Mouse (Mus musculus) CH12.LX (cell line): Measurements from ENCODE around the gene Mamdc2. TPM values are rescaled to one million over a fixed set of nuclear protein-coding genes. Genes with fewer than 3 reads are reported as not detected.

Source experiments
- DNase-seq: peaks from one replicate; pipeline ENCODE4 v3.0.0-alpha.2; 2013; ENCODE audit errors: extremely low read depth
- H3K27ac ChIP-seq: 2 replicates; pipeline ENCODE4 v1.5.1; 2012; ENCODE audit warnings: low read depth, mild to moderate bottlenecking, control low read depth, moderate library complexity; ENCODE audit not compliant: insufficient read depth
- H3K27me3 ChIP-seq: replicated peaks from 2 replicates; pipeline ENCODE3; 2012; ENCODE audit warnings: inconsistent platforms
- H3K36me3 ChIP-seq, 2 experiments: replicated peaks in 1 of 2; 2 replicates each; pipeline versions ENCODE3 to v1.6.1; 2012; ENCODE audit warnings: inconsistent platforms in 1 of 2, low read length in 1 of 2, mild to moderate bottlenecking in 1 of 2, mixed read lengths in 1 of 2, moderate library complexity in 1 of 2; ENCODE audit not compliant: control insufficient read depth in 1 of 2, insufficient read depth in 1 of 2
- H3K4me1 ChIP-seq, 2 experiments: 2 replicates each; pipeline ENCODE4 v1.6.1; 2012; ENCODE audit warnings: inconsistent platforms in 1 of 2, moderate library complexity in 1 of 2; ENCODE audit not compliant: insufficient read depth in 2 of 2, control insufficient read depth in 1 of 2
- H3K4me2 ChIP-seq: 2 replicates; pipeline ENCODE4 v1.6.1; 2012; ENCODE audit warnings: low read depth, mild to moderate bottlenecking, control low read depth; ENCODE audit not compliant: poor library complexity, insufficient read depth, severe bottlenecking
- H3K4me3 ChIP-seq, 3 experiments: fragments of 150-350 bp in 1 of 3; sonication (generic) in 1 of 3; replicated peaks in 1 of 3; 2 replicates each; pipeline versions ENCODE3 to v1.5.1; 2011 to 2012; ENCODE audit warnings: low read depth in 2 of 3, low read length in 2 of 3, mild to moderate bottlenecking in 2 of 3, moderate library complexity in 2 of 3, control low read depth in 1 of 3, improper control_type of control experiment in 1 of 3, inconsistent platforms in 1 of 3, mixed read lengths in 1 of 3; ENCODE audit not compliant: poor library complexity in 1 of 3
- H3K79me2 ChIP-seq: replicated peaks from 2 replicates; pipeline ENCODE4 v1.6.1; 2012; ENCODE audit warnings: mild to moderate bottlenecking, moderate library complexity; ENCODE audit not compliant: control insufficient read depth, poor library complexity, insufficient read depth, severe bottlenecking; ENCODE audit errors: extremely low read depth
- H3K9ac ChIP-seq: 2 replicates; pipeline ENCODE4 v1.6.1; 2012; ENCODE audit warnings: low read depth, mild to moderate bottlenecking, control low read depth, moderate library complexity; ENCODE audit not compliant: insufficient read depth
- H3K9me3 ChIP-seq: replicated peaks from 2 replicates; pipeline ENCODE3; 2012; ENCODE audit warnings: low read length, inconsistent platforms, mixed read lengths
- BHLHE40 ChIP-seq: IDR thresholded peaks from 2 replicates; pipeline ENCODE4 v1.6.1; 2011; ENCODE audit warnings: mild to moderate bottlenecking, low read depth, low read length, improper control_type of control experiment
- CHD1 ChIP-seq: IDR thresholded peaks from 2 replicates; pipeline ENCODE4 v1.6.1; 2012; ENCODE audit warnings: low read depth, low read length, improper control_type of control experiment, inconsistent platforms
- CTCF ChIP-seq, 2 experiments: IDR thresholded peaks in 1 of 2; conservative IDR thresholded peaks in 1 of 2; 2 replicates each; pipeline ENCODE4 v1.5.1; 2011 to 2012; ENCODE audit warnings: low read depth in 2 of 2, low read length in 2 of 2, improper control_type of control experiment in 1 of 2, inconsistent platforms in 1 of 2, mild to moderate bottlenecking in 1 of 2, moderate library complexity in 1 of 2
- EP300 ChIP-seq: IDR thresholded peaks from 2 replicates; pipeline ENCODE4 v1.6.1; 2011; ENCODE audit warnings: low read length, improper control_type of control experiment
- ETS1 ChIP-seq: conservative IDR thresholded peaks from 2 replicates; pipeline ENCODE4 v1.6.1; 2012; ENCODE audit warnings: low read depth, mild to moderate bottlenecking, inconsistent platforms, low read length, improper control_type of control experiment, moderate library complexity
- JUN ChIP-seq: IDR thresholded peaks from 2 replicates; pipeline ENCODE4 v1.6.1; 2011; ENCODE audit warnings: low read depth, mild to moderate bottlenecking, low read length, improper control_type of control experiment, moderate library complexity; ENCODE audit not compliant: insufficient read depth
- KAT2A ChIP-seq: IDR thresholded peaks from 2 replicates; pipeline ENCODE4 v1.6.1; 2012; ENCODE audit warnings: low read length, improper control_type of control experiment, inconsistent platforms; ENCODE audit not compliant: insufficient replicate concordance
- MAFK ChIP-seq: IDR thresholded peaks from 2 replicates; pipeline ENCODE4 v1.6.1; 2011; ENCODE audit warnings: low read length, improper control_type of control experiment; ENCODE audit not compliant: insufficient replicate concordance
- MXI1 ChIP-seq: IDR thresholded peaks from 2 replicates; pipeline ENCODE4 v1.6.1; 2011; ENCODE audit warnings: mild to moderate bottlenecking, low read depth, low read length, improper control_type of control experiment
- NELFE ChIP-seq: IDR thresholded peaks from 2 replicates; pipeline ENCODE4 v1.6.1; 2011; ENCODE audit warnings: low read depth, low read length, improper control_type of control experiment
- POLR2A ChIP-seq: IDR thresholded peaks from 2 replicates; pipeline ENCODE4 v1.6.1; 2011; ENCODE audit warnings: low read depth, mild to moderate bottlenecking, improper control_type of control experiment, low read length
- POLR2AphosphoS2 ChIP-seq: IDR thresholded peaks from 2 replicates; pipeline ENCODE4 v1.6.1; 2011; ENCODE audit warnings: low read depth, low read length, improper control_type of control experiment
- RAD21 ChIP-seq: IDR thresholded peaks from 2 replicates; pipeline ENCODE4 v1.6.1; 2011; ENCODE audit warnings: low read depth, mild to moderate bottlenecking, low read length, improper control_type of control experiment, moderate library complexity
- RCOR1 ChIP-seq: conservative IDR thresholded peaks from 2 replicates; pipeline ENCODE4 v1.6.1; 2012; ENCODE audit warnings: low read depth, mild to moderate bottlenecking, inconsistent platforms, low read length, improper control_type of control experiment
- USF2 ChIP-seq: conservative IDR thresholded peaks from 2 replicates; pipeline ENCODE4 v1.6.1; 2011; ENCODE audit warnings: low read depth, low read length, improper control_type of control experiment
- ZNF384 ChIP-seq: IDR thresholded peaks from 2 replicates; pipeline ENCODE4 v1.6.1; 2012; ENCODE audit warnings: low read depth, low read length, improper control_type of control experiment, inconsistent platforms
- dilution Hi-C: fragments of 300-500 bp; cut with MboI; formaldehyde crosslinking; loops from 2 replicates; pipeline ENCODE4 v1.14.3; 2020; ENCODE audit warnings: low sequenced_read_pairs; ENCODE audit not compliant: extremely low pct_unique_long_range_greater_than_20kb, extremely low pct_ligation_motif_present
- in situ Hi-C: fragments of 300-500 bp; cut with MboI; formaldehyde crosslinking; loops from 3 replicates; pipeline ENCODE4 v1.14.3; 2019; ENCODE audit warnings: low sequenced_read_pairs, low pct_ligation_motif_present, low pct_unique_long_range_greater_than_20kb, mixed read lengths
- polyA plus RNA-seq: library from polyadenylated mRNA; unstranded; fragments of >175 nt; gene quantifications from 2 replicates; pipeline ENCODE4 v1.2.1, GENCODE M21; 2012; ENCODE audit warnings: low read depth; ENCODE audit not compliant: insufficient read length
- total RNA-seq, 2 experiments: library from RNA; depleted of rRNA; stranded (reverse); fragments of 300-350 nt in 1 of 2; fragments of >200 nt in 1 of 2; gene quantifications; 2 replicates each; pipeline ENCODE4 v1.2.3; 2012 to 2014

The Mamdc2 gene
- total and polyA plus RNA-seq, 3 experiments: 0.08 to 0.67 (median 0.17) TPM

GRCm38 (mm10) chr19:23351808-23352491 is 96.3 kb downstream of the Mamdc2 start:
- no peak overlapping the region for H3K4me3 ChIP-seq
- H3K9me3 ChIP-seq: no peaks in the 10 kb centered on the region
- no peak overlapping the region for H3K4me2 ChIP-seq
- H3K4me1 ChIP-seq: peaks cover 2 to 36% of the 10 kb centered on the region in 2 experiments; a peak in 3 of 4 replicates
- no peaks in the 10 kb centered on the region for H3K27me3 ChIP-seq
- no peak overlapping the region for H3K27ac ChIP-seq
- TF ChIP-seq MXI1: no peak
- no peak for TF ChIP-seq ZNF384
- no peak for TF ChIP-seq RCOR1
- no peak for TF ChIP-seq RAD21
- TF ChIP-seq POLR2A: no peak
- TF ChIP-seq CHD1: no peak
- TF ChIP-seq EP300: no peak
- TF ChIP-seq CTCF (conservative IDR thresholded peaks at IDR 0.05 in 1 of 2, IDR thresholded peaks at IDR 0.05 in 1 of 2; ENCODE audit: low read depth in 2 of 2, low read length in 2 of 2): no peak
- TF ChIP-seq MAFK: no peak
- TF ChIP-seq NELFE: no peak
- TF ChIP-seq USF2: no peak
- no peak for TF ChIP-seq BHLHE40
- TF ChIP-seq JUN: no peak
- TF ChIP-seq ETS1: no peak
- no peak overlapping the region for H3K9ac ChIP-seq
- H3K36me3 ChIP-seq: no peaks in the 10 kb centered on the region
- dilution Hi-C loops: no loop called here
- DNase-seq: no peak
- in situ Hi-C loops: no loop called here
- H3K79me2 ChIP-seq: no peaks in the 10 kb centered on the region

- H3K79me2 ChIP-seq: no peaks in the 10 kb centered on the region
- in situ Hi-C loops (no loop called here), dilution Hi-C loops (no loop called here)
- peaks cover 2 to 34% of the 10 kb centered on the region in 2 experiments; a peak in 3 of 4 replicates for H3K4me1 ChIP-seq
- no peak for DNase-seq
- H3K9ac ChIP-seq: no peak overlapping the region
- no peak overlapping the region for H3K4me2 ChIP-seq
- TF ChIP-seq POLR2A (no peak), JUN (no peak), POLR2AphosphoS2 (no peak), KAT2A (no peak), ZNF384 (no peak)
- no peaks in the 10 kb centered on the region for H3K36me3 ChIP-seq
- H3K4me3 ChIP-seq: no peak overlapping the region
- no peak overlapping the region for H3K27ac ChIP-seq
- H3K9me3 ChIP-seq: no peaks in the 10 kb centered on the region
- H3K27me3 ChIP-seq: no peaks in the 10 kb centered on the region
Measured at GRCm38 (mm10) chr19:23349930-23350329, 98.3 kb downstream of the Mamdc2 start.
